27 mouse cellular contexts compared by ENCODE assay signal in genomic region chr17:46910186-46910585, GRCm38 (mm10). TPM values are rescaled to one million over a fixed set of nuclear protein-coding genes. Genes with fewer than 3 reads are reported as not detected.
"Had no signal": no experiment of that assay in that cellular context is flagged by ENCODE, and none has a peak within 500 bp of the region (broad histone marks: within the 10 kb centered on the region; RNA-seq: fewer than 3 reads in every experiment).

Gene Prph2, plus strand, starts transcription at chr17:46910459.

- H3K27ac ChIP-seq: liver, embryonic 13.5 days; liver, embryonic 15.5 days; lung, embryonic 15.5 days; macrophage; midbrain, embryonic 13.5 days; midbrain, embryonic 15.5 days; neural tube, embryonic 12.5 days; stomach, embryonic 15.5 days; stomach, postnatal 0 days had no signal

- DNase-seq: liver, embryonic 13.5 days; liver, postnatal 0 days; lung, adult 2 months; lung, postnatal 14 days; lung, postnatal 36 days; right cerebral cortex, postnatal 14 days; thymus, adult 2 months; thymus, postnatal 25 days; thymus, postnatal 4 days had no signal

- H3K27me3 ChIP-seq: liver, embryonic 15.5 days; lung, embryonic 15.5 days; midbrain, embryonic 13.5 days; midbrain, embryonic 15.5 days; neural tube, embryonic 12.5 days; stomach, embryonic 15.5 days had no signal

- H3K36me3 ChIP-seq: liver, embryonic 13.5 days; liver, embryonic 15.5 days; lung, embryonic 15.5 days; midbrain, embryonic 13.5 days; midbrain, embryonic 15.5 days; neural tube, embryonic 12.5 days; stomach, embryonic 15.5 days had no signal

- H3K4me3 ChIP-seq: liver, embryonic 13.5 days; liver, embryonic 15.5 days; lung, embryonic 15.5 days; megakaryocyte, embryonic 14.5 days; midbrain, embryonic 13.5 days; midbrain, embryonic 15.5 days; neural tube, embryonic 12.5 days; stomach, embryonic 15.5 days had no signal

- ATAC-seq: liver, postnatal 0 days; lung, postnatal 0 days; midbrain, embryonic 13.5 days; midbrain, embryonic 15.5 days had no signal

- H3K4me2 ChIP-seq: liver, embryonic 13.5 days; liver, embryonic 15.5 days; lung, embryonic 15.5 days; midbrain, embryonic 11.5 days; midbrain, embryonic 13.5 days; midbrain, embryonic 15.5 days; neural tube, embryonic 12.5 days; stomach, embryonic 15.5 days had no signal

- H3K9me3 ChIP-seq: liver, embryonic 13.5 days; liver, embryonic 15.5 days; lung, embryonic 15.5 days; midbrain, embryonic 13.5 days; midbrain, embryonic 15.5 days; stomach, embryonic 15.5 days had no signal

- H3K9ac ChIP-seq: liver, embryonic 13.5 days; liver, embryonic 15.5 days; liver, postnatal 0 days; lung, embryonic 15.5 days; midbrain, embryonic 13.5 days; midbrain, embryonic 15.5 days; neural tube, embryonic 12.5 days; stomach, embryonic 15.5 days had no signal

- H3K4me1 ChIP-seq: liver, embryonic 13.5 days; liver, embryonic 15.5 days; lung, embryonic 15.5 days; midbrain, embryonic 15.5 days; neural tube, embryonic 12.5 days; stomach, embryonic 15.5 days had no signal

RNA-seq across cellular contexts. Expression of gene Prph2, which starts in this region (rescaled TPM):
- total RNA-seq: megakaryocyte progenitor cell, adult 5-6 weeks; midbrain, postnatal 0 days; monocyte, adult 5-6 weeks; neutrophil, adult 5-6 weeks had no signal
- polyA plus RNA-seq: liver, embryonic 13.5 days; liver, embryonic 15.5 days; liver, postnatal 0 days; lung, adult 2 months; lung, embryonic 15.5 days; lung, postnatal 0 days; macrophage; midbrain, embryonic 11.5 days; midbrain, embryonic 13.5 days; midbrain, embryonic 15.5 days; midbrain, postnatal 0 days; neural tube, embryonic 12.5 days; neural tube, embryonic 14.5 days; spleen, adult 2 months; stomach, embryonic 15.5 days; stomach, postnatal 0 days; urinary bladder, adult 2 months had no signal
